15 mouse cellular contexts compared by ENCODE assay signal in genomic region chr1:153351034-153351433, GRCm38 (mm10). TPM values are rescaled to one million over a fixed set of nuclear protein-coding genes. Genes with fewer than 3 reads are reported as not detected.
A peak's percentile ranks its signal among the peaks of the same experiment; 100 is the strongest.
DNase-seq lines count a peak whose midpoint lies in the region; ATAC-seq and TF ChIP-seq lines count a peak whose summit lies in the region.
"Had no signal": no experiment of that assay in that cellular context is flagged by ENCODE, and none has a peak within 500 bp of the region (broad histone marks: within the 10 kb centered on the region; RNA-seq: fewer than 3 reads in every experiment).

No protein-coding gene starts in this region.

- DNase-seq in adrenal gland, adult 2 months = peak; percentile 63
- DNase-seq in adrenal gland, postnatal 4 days (ENCODE audit: low spot score in 2 of 2) = no peak
- DNase-seq in lung, adult 18-20 months = peak; percentile 33 to 63
- DNase-seq in lung, adult 2 months = no peak
- DNase-seq in layer of hippocampus, postnatal 36 days = no peak
- DNase-seq in right cerebral cortex, postnatal 4 days = no peak
- DNase-seq: cerebellum, adult 9-11 months; kidney, adult 9 months; right cerebral cortex, postnatal 25 days had no signal

- no peak for TF ChIP-seq CTCF in lung, adult 2 months (IDR thresholded peaks at IDR 0.05; ENCODE audit: insufficient read depth, low read length)

- TF ChIP-seq POLR2A in lung, adult 2 months (IDR thresholded peaks at IDR 0.05; ENCODE audit: borderline replicate concordance, extremely low read depth, low read depth, low read length) = no peak

- ATAC-seq in granulocyte monocyte progenitor cell, adult 5-6 weeks (replicated peaks; ENCODE audit: poor library complexity, severe bottlenecking) = peak; percentile 84
- ATAC-seq in frontal cortex, adult (ENCODE audit: low TSS enrichment) = no peak
- ATAC-seq: forebrain, embryonic 13.5 days; midbrain, embryonic 15.5 days had no signal

- WGBS in lung, adult 2 months = 49% methylated on average over 4 of the region's 4 CpGs

- H3K4me1 ChIP-seq in lung, adult 2 months (ENCODE audit: control insufficient read depth, insufficient read depth, low read length) = no peaks in the 10 kb centered on the region; the same call in 1 of the 2 replicates
- H3K4me1 ChIP-seq: embryonic facial prominence, embryonic 12.5 days; forebrain, embryonic 13.5 days; midbrain, embryonic 15.5 days had no signal

- no peak overlapping the region for H3K4me3 ChIP-seq in lung, adult 2 months (replicated peaks; ENCODE audit: extremely low read depth, low read depth, low read length)
- H3K4me3 ChIP-seq: embryonic facial prominence, embryonic 12.5 days; forebrain, embryonic 13.5 days; heart, embryonic 13.5 days; midbrain, embryonic 15.5 days had no signal

RNA-seq across cellular contexts. Expression of gene Lamc1, which starts 18.4 kb away (rescaled TPM):
- total RNA-seq in adrenal gland, adult 2 months (2021) = 10 to 100 TPM; 61.1 to 76.0 TPM
- polyA plus RNA-seq in adrenal gland, adult 2 months (2012; rRNA removed) = 48.4 and 54.8 TPM in 2 replicates
- total RNA-seq in adrenal gland, postnatal 4 days (2021) = 100 to 1,000 TPM; 186 to 227 TPM
- 101 and 116 TPM in 2 replicates for polyA plus RNA-seq in lung, adult 2 months (2012; rRNA removed)
- total RNA-seq in granulocyte monocyte progenitor cell, adult 5-6 weeks (2014; fragmentation: Nextera tagmentation) = 3.3 and 5.1 TPM in 2 replicates
- 2.7 and 5.2 TPM in 2 replicates for total RNA-seq in granulocyte monocyte progenitor cell, adult 5-6 weeks (2017)
- 10 to 100 TPM; 25.3 to 34.8 TPM for total RNA-seq in layer of hippocampus, postnatal 36 days (2021)

Comparison
In these comparisons a context has a peak if more than half of its experiments do, and no peak if none do; other contexts are left out.
1. DNase-seq: peak in adrenal gland, adult 2 months (single experiment) and lung, adult 18-20 months (2 of 2); none in adrenal gland, postnatal 4 days (0 of 2), lung, adult 2 months (single experiment), layer of hippocampus, postnatal 36 days (0 of 2) and right cerebral cortex, postnatal 4 days (single experiment).
2. RNA of gene Lamc1, which starts 18.4 kb away (total RNA-seq): 186 to 227 TPM in adrenal gland, postnatal 4 days, 61.1 to 76.0 TPM in adrenal gland, adult 2 months and 25.3 to 34.8 TPM in layer of hippocampus, postnatal 36 days; 2.7 to 5.2 TPM in granulocyte monocyte progenitor cell, adult 5-6 weeks; every median in the first group is over 4 times any median in the second.